In genomic region chr9:67049086-67049824, GRCm38 (mm10) we compare ENCODE assay signal across 8 mouse cellular contexts. TPM values are rescaled to one million over a fixed set of nuclear protein-coding genes. Genes with fewer than 3 reads are reported as not detected.
A peak's percentile ranks its signal among the peaks of the same experiment; 100 is the strongest.
DNase-seq lines count a peak whose midpoint lies in the region; ATAC-seq and TF ChIP-seq lines count a peak whose summit lies in the region.

Gene Tpm1 (minus strand): TSS chr9:67049406.

- intact Hi-C loops in heart, postnatal 14 days (cut with DNase I) = loop anchor here (2.0 to 5.0 kb wide), 2 partner anchors 114 to 223 kb away; no protein-coding TSS in a partner anchor

- ATAC-seq in G1E (ENCODE audit: extremely low read depth, insufficient number of reproducible peaks, low FRiP score, poor library complexity, severe bottlenecking) = no peak
- peak; percentile 36; the same call in 1 of the 2 replicates for ATAC-seq in forebrain, embryonic 14.5 days
- ATAC-seq in neural tube, embryonic 14.5 days (ENCODE audit: low read depth) = peak; percentile 35; the same call in 1 of the 2 replicates

- peaks cover 63% of the 10 kb centered on the region for H3K27me3 ChIP-seq in G1E (ENCODE audit: insufficient read depth, low read length)
- H3K27me3 ChIP-seq in forebrain, embryonic 14.5 days (replicated peaks; ENCODE audit: control insufficient read depth, insufficient read depth, low read length) = peaks cover 34% of the 10 kb centered on the region
- peaks cover 18% of the 10 kb centered on the region for H3K27me3 ChIP-seq in neural tube, embryonic 14.5 days (ENCODE audit: control insufficient read depth, insufficient read depth, low read length)

- peak within 1 kb of the TSS; percentile 66 for H3K9ac ChIP-seq in forebrain, embryonic 14.5 days (ENCODE audit: low read length)
- H3K9ac ChIP-seq in neural tube, embryonic 14.5 days (replicated peaks; ENCODE audit: low read depth, low read length) = peak within 1 kb of the TSS; percentile 48

- no peak for TF ChIP-seq CTCF in G1E (IDR thresholded peaks at IDR 0.05; ENCODE audit: low read depth, low read length)

- H3K4me1 ChIP-seq in G1E (ENCODE audit: insufficient read depth, low read depth, low read length) = peaks cover 44% of the 10 kb centered on the region
- H3K4me1 ChIP-seq in forebrain, embryonic 14.5 days (ENCODE audit: control insufficient read depth, insufficient read depth, low read length) = peaks cover 11% of the 10 kb centered on the region
- peaks cover 10% of the 10 kb centered on the region; the same call in 1 of the 2 replicates for H3K4me1 ChIP-seq in neural tube, embryonic 14.5 days (ENCODE audit: control insufficient read depth, insufficient read depth, low read length)

- WGBS in forebrain, embryonic 14.5 days = under 1% methylated on average over 49 of the region's 51 CpGs
- under 1% methylated on average over 51 of the region's 51 CpGs for WGBS in neural tube, embryonic 14.5 days

- H3K27ac ChIP-seq in forebrain, embryonic 14.5 days (ENCODE audit: low read depth, low read length) = no peak within 1 kb of the TSS
- H3K27ac ChIP-seq in neural tube, embryonic 14.5 days (ENCODE audit: low read depth, low read length) = no peak within 1 kb of the TSS

- H3K36me3 ChIP-seq in G1E (replicated peaks) = no peaks in the 10 kb centered on the region
- no peaks in the 10 kb centered on the region for H3K36me3 ChIP-seq in forebrain, embryonic 14.5 days (ENCODE audit: control insufficient read depth, insufficient read depth, low read length)
- H3K36me3 ChIP-seq in neural tube, embryonic 14.5 days (ENCODE audit: control insufficient read depth, insufficient read depth, low read length) = no peaks in the 10 kb centered on the region

- no peak for DNase-seq in G1E (ENCODE audit: low spot score)
- peak; percentile 44 for DNase-seq in cerebellum, adult 11 months
- peak; percentile 59 for DNase-seq in forebrain, embryonic 14.5 days (ENCODE audit: low spot score)
- DNase-seq in heart, postnatal 14 days = peak; percentile 88 to 90
- peak; percentile 86 to 92 for DNase-seq in kidney, postnatal 4 days
- DNase-seq in lung, adult 18-20 months = peak; percentile 68 to 74
- DNase-seq in urinary bladder, postnatal 10 days (ENCODE audit: low spot score) = peak; percentile 62

- 0 out of 2 replicates have a peak, but pooled peaks cover 4% of the 10 kb centered on the region for H3K9me3 ChIP-seq in G1E (replicated peaks)
- no peaks in the 10 kb centered on the region for H3K9me3 ChIP-seq in forebrain, embryonic 14.5 days (replicated peaks; ENCODE audit: control insufficient read depth, low read length)
- H3K9me3 ChIP-seq in neural tube, embryonic 14.5 days (ENCODE audit: control insufficient read depth, low read length) = no peaks in the 10 kb centered on the region

- H3K4me2 ChIP-seq in forebrain, embryonic 14.5 days (ENCODE audit: low read length) = peak within 1 kb of the TSS; percentile 91
- peak within 1 kb of the TSS; percentile 81 for H3K4me2 ChIP-seq in neural tube, embryonic 14.5 days (ENCODE audit: low read depth, low read length)

- no peak within 1 kb of the TSS; the same call in 1 of the 2 replicates for H3K4me3 ChIP-seq in G1E (ENCODE audit: low read depth, low read length)
- H3K4me3 ChIP-seq in forebrain, embryonic 14.5 days (ENCODE audit: low read depth, low read length) = peak within 1 kb of the TSS; percentile 44
- H3K4me3 ChIP-seq in neural tube, embryonic 14.5 days (ENCODE audit: low read depth, low read length) = peak within 1 kb of the TSS; percentile 44

RNA-seq across cellular contexts. Expression of gene Tpm1, which starts in this region (rescaled TPM):
- 182 and 191 TPM in 2 replicates for total RNA-seq in G1E (2014; fragmentation: Nextera tagmentation)
- 168 and 171 TPM in 2 replicates for total RNA-seq in G1E (2017)
- 69.7 and 98.8 TPM in 2 replicates for polyA plus RNA-seq in G1E (2012)
- 104 and 126 TPM in 2 replicates for polyA plus RNA-seq in forebrain, embryonic 14.5 days (2014; fragmentation: Nextera tagmentation; extraction: Ambion mirVana)
- over 10,000 TPM; 11,169 to 11,475 TPM for total RNA-seq in heart, postnatal 14 days (2021)
- polyA plus RNA-seq in neural tube, embryonic 14.5 days (2014; fragmentation: Nextera tagmentation; extraction: Ambion mirVana) = 139 and 205 TPM in 2 replicates

Comparison
In these comparisons a context has a peak if more than half of its experiments do, and no peak if none do; other contexts are left out.
1. RNA of gene Tpm1 (total RNA-seq): 11,169 to 11,475 TPM in heart, postnatal 14 days; 168 to 191 TPM in G1E; every median in the first group is over 10 times any median in the second.